Mouse (Mus musculus) right cerebral cortex, postnatal 14 days (tissue): ENCODE measurements around the gene Atp6v0a1.

Experiments used
- DNase-seq: peaks from one replicate; pipeline ENCODE4 v3.0.0; 2022

Gene Atp6v0a1

GRCm38 (mm10) chr11:101030136-101030807, 21.0 kb downstream of the Atp6v0a1 start:
- DNase-seq = no peak

GRCm38 (mm10) chr11:101030808-101031156, 21.5 kb downstream of the Atp6v0a1 start:
- no peak for DNase-seq

GRCm38 (mm10) chr11:101031470-101031869, 22.2 kb downstream of the Atp6v0a1 start:
- no peak for DNase-seq

GRCm38 (mm10) chr11:101033856-101034500, 24.7 kb downstream of the Atp6v0a1 start:
- DNase-seq = no peak

GRCm38 (mm10) chr11:101034614-101035327, 25.5 kb downstream of the Atp6v0a1 start:
- DNase-seq = no peak

- no peak for DNase-seq
Observed at GRCm38 (mm10) chr11:101035328-101035695, 26.1 kb downstream of the Atp6v0a1 start.

- DNase-seq = no peak
Observed at GRCm38 (mm10) chr11:101037795-101038194, 28.5 kb downstream of the Atp6v0a1 start.

GRCm38 (mm10) chr11:101045826-101046225, 36.6 kb downstream of the Atp6v0a1 start:
- DNase-seq = no peak

GRCm38 (mm10) chr11:101046440-101046839, 37.2 kb downstream of the Atp6v0a1 start:
- no peak for DNase-seq

GRCm38 (mm10) chr11:101047502-101047901, 38.2 kb downstream of the Atp6v0a1 start:
- no peak for DNase-seq

- DNase-seq = no peak
Observed at GRCm38 (mm10) chr11:101050359-101050758, 41.1 kb downstream of the Atp6v0a1 start.

- DNase-seq = no peak
Observed at GRCm38 (mm10) chr11:101051051-101051493, 41.8 kb downstream of the Atp6v0a1 start.

- no peak for DNase-seq
Observed at GRCm38 (mm10) chr11:101051617-101052016, 42.4 kb downstream of the Atp6v0a1 start.

GRCm38 (mm10) chr11:101052751-101053473, 43.7 kb downstream of the Atp6v0a1 start:
- DNase-seq = no peak

- DNase-seq = no peak
Observed at GRCm38 (mm10) chr11:101053974-101054373, 44.7 kb downstream of the Atp6v0a1 start.

- DNase-seq = no peak
Observed at GRCm38 (mm10) chr11:101055418-101055817, 46.2 kb downstream of the Atp6v0a1 start.

GRCm38 (mm10) chr11:101056885-101057284, 47.6 kb downstream of the Atp6v0a1 start:
- no peak for DNase-seq

- peak; percentile 85 for DNase-seq
Observed at GRCm38 (mm10) chr11:101057860-101058259, 48.6 kb downstream of the Atp6v0a1 start.

GRCm38 (mm10) chr11:101058726-101059125, 49.5 kb downstream of the Atp6v0a1 start:
- DNase-seq = no peak

GRCm38 (mm10) chr11:101059473-101059872, 50.2 kb downstream of the Atp6v0a1 start:
- DNase-seq = no peak

- DNase-seq = peak; percentile 62
Observed at GRCm38 (mm10) chr11:101060126-101060525, 50.9 kb downstream of the Atp6v0a1 start.

- no peak for DNase-seq
Observed at GRCm38 (mm10) chr11:101061049-101061448, 51.8 kb downstream of the Atp6v0a1 start.

- DNase-seq = no peak
Observed at GRCm38 (mm10) chr11:101062165-101062884, 53.1 kb downstream of the Atp6v0a1 start.
